Mouse (Mus musculus): ENCODE measurements around the gene Tmem247. TPM values are rescaled to one million over a fixed set of nuclear protein-coding genes. Genes with fewer than 3 reads are reported as not detected.

Tmem247 gene
- polyA plus RNA-seq, 1 experiment from 2014 or later: not detected

Other genes starting within 250 kb of the Tmem247 start
- gene Epas1, start 163.6 kb upstream of the Tmem247 start, polyA plus RNA-seq (2015; fragmentation: Nextera tagmentation; extraction: Ambion mirVana): 3.0 and 3.9 TPM in 2 replicates
- not detected in 2 replicates for gene Atp6v1e2, start 30.5 kb downstream of the Tmem247 start, polyA plus RNA-seq (2015; fragmentation: Nextera tagmentation; extraction: Ambion mirVana)
- 18.2 and 22.5 TPM in 2 replicates for gene Rhoq, start 45.7 kb downstream of the Tmem247 start, polyA plus RNA-seq (2015; fragmentation: Nextera tagmentation; extraction: Ambion mirVana)
- gene Pigf, start 108.1 kb downstream of the Tmem247 start, polyA plus RNA-seq (2015; fragmentation: Nextera tagmentation; extraction: Ambion mirVana): 34.9 and 36.9 TPM in 2 replicates
- gene Cript, start 108.2 kb downstream of the Tmem247 start, polyA plus RNA-seq (2015; fragmentation: Nextera tagmentation; extraction: Ambion mirVana): 137 and 150 TPM in 2 replicates
- gene Socs5, start 190.3 kb downstream of the Tmem247 start, polyA plus RNA-seq (2015; fragmentation: Nextera tagmentation; extraction: Ambion mirVana): 19.7 and 23.0 TPM in 2 replicates